Mouse (Mus musculus): ENCODE data around the gene Prr19.

Prr19 gene

DNA sequence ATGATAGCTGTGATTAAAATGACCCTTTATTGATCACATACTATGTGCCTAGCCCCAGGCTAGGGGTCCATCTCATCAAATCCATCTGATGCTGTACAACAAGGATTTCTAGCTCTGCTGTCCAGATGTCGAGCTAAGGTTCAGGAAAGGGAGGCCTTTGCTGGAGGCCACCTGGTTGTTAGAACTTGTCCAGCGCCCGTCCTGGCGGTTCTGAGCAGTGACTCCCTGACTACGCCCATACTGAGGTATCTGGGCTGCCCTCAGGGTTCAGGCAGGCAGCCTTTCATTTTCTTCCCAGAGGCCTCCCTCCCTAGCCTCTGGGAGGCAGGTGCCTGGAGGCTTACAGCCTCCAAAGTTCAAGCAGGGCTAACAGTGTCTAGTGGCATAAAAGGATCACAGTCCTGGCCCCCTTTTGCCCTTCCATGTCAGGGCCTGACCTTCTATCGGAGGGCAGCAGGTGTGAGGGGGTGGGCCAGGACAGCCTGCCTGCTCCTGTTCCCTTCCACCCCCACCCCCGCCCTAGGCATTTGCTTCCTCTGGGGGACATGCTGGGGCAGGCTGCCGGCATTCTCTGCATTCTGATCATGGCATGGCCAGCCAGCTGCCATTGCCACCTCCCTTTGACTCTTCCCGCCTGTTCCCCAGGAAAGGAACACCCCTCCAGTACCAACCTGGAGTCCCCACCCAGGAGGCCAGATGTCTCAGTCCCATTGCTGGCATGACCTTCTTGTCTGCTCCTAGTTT is 25.5 kb upstream of the Prr19 start:
- no peak for DNase-seq

GRCm38 (mm10) chr7:25277405-25277804 is 23.8 kb upstream of the Prr19 start:
- no peak for DNase-seq

GRCm38 (mm10) chr7:25277998-25278340 is 23.2 kb upstream of the Prr19 start:
- no peak for DNase-seq

- peak; percentile 74 to 84 for DNase-seq
These were observed 22.7 kb upstream of the Prr19 start for GRCm38 (mm10) chr7:25278341-25279075.

DNA sequence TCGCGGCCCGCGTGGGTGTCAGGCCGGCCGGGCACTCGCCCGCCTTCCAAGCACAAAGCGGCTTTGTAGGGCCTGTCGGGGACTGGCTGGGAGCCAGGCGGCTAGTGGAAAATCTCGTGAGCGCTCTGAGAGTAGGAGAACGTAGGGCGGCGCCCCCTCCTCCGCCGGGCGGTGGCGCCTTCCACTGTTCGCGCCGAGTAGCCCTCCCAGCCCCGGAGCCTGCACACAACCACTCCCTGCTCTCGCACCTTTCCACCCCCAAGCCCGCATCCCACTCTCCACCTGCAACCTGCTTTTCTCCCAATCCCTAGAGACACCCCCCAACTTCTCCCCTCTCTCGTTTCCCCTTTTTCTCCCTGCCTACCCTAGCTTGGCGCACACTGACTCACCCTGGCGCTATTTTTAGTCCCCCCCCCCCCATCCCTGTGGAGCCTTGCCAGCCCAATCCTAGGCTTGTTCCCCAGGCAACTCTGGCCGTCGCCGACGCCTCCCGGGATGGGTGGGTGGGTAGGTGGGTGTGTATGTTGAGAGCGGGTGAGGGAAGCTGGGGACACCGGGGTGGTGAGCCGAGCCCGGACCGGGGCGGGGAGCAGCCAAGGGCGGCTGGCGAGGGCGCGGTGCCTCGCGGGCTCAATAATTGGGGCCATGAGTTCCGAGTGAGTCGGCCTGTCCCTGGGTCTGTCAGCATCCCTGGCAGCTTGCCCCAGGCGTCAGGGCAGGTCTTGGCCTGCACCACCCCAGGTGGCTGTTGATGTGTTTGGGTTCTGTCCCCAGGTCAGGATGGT is 21.9 kb upstream of the Prr19 start:
- DNase-seq: peak; percentile 80 to 85

DNA sequence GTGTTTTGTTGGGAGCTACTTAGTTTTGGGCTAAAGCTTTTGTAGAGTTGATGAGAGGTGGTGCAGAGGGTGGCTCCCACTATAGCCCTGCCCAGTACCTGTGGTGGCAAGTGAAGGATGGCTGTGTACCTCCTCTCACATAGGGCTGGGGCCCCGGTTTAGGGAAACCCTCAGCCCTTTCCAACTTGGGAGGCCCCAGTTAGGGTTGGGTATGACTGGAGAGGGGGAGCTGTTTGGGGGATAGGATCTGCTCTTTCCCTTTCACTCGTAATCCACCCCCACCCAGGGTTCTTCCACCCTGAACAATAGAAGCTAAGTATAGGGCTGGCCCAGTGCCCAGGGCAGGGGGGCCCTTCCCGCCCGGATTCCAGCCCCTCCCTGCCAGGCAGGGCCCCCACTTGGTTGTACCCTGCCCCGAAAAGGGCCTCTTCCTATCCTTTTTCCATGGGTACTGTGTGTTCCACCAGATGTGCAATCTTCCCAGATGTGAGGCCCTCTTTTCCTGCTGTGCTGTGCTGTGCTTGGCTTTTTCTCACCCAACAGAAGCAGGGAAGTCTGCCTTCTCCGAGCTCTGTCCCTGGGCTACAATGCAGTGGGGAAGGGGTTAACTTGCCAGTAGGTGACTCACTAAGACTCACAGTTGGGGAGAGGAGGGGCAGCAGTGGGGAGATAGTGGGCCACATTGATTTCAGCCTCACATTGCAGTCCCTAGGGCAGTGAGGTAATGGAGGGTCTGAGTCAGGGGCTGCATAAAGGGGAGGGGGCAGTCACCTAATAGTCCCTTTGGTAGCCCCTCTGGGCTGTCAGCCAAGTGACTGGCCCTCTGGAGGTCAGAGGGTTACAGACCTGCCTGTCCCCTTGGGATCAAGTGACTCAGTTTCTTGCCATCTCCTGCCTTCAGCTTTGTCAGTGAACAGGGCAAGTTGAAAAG is 21.1 kb upstream of the Prr19 start:
- no peak for DNase-seq

DNA sequence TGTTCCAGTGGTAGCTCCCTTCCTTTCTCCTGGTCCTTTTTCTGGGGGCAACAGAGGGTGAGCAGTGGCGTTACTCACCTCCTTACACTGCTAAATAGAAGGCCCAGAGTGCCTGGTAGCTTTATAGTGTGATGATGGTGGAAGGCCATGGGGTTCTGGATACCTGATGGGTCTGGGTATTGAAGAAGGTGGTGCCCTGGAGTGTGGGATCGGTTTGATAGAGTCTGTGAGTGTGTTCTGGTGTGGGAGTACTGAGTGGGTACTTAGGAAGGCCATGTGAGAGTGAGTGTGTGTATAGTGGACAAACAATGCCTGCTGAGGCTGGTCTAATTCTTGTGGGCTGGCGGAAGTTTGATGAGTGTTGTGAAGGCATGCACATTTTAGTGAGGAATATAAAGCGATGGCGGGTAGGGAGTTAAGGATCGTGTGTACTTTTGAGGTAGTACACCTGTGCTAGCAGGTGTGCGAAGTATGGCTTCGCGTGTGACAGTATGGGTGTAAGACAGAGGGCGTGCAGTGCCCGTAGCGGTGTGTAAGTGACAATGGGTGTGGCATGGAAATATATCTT is 20.0 kb upstream of the Prr19 start:
- DNase-seq: no peak

DNA sequence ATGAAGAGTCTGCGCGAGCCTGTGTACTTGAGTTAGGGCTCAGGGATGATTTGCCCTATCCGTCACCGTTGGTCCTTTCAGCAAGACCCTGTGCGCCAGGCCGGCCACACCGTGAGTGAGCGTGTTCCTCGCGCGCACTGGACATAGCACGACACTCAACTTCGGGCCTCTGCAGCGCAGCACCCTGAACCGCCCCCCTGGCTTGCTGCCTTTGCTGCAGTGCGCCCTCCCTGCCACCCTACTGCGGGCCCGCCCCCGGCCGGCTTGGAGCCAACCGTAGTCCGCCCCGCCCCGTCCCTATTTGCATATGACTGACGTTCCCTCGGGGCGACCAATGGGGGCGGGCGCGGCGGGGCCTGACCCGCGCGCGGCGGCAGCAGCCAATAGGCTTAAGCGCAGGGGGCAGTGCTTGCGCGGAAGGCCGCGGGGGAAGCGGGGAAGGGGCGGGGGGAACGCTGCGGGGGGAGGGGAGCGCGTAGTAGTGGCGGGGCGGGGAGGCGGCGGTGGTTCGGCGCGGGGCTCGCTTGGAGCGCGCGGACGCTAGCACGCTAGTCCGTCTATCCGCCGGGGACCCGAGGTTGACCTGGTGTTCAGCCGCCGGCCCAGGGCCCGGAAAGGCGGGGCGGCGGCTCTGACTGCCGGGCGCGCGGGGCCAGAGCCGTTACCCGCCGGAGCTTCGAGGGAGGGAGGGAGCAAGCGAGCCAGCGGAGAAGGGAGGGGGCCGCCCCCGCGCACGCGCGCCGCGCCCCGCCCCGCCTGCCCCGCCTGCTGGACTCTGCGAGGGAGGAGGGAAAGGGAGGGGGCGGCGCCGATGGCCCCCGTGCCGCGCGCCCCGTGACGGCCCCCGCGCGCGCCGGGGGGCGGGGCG is 19.2 kb upstream of the Prr19 start:
- DNase-seq: peak; percentile 97

DNA sequence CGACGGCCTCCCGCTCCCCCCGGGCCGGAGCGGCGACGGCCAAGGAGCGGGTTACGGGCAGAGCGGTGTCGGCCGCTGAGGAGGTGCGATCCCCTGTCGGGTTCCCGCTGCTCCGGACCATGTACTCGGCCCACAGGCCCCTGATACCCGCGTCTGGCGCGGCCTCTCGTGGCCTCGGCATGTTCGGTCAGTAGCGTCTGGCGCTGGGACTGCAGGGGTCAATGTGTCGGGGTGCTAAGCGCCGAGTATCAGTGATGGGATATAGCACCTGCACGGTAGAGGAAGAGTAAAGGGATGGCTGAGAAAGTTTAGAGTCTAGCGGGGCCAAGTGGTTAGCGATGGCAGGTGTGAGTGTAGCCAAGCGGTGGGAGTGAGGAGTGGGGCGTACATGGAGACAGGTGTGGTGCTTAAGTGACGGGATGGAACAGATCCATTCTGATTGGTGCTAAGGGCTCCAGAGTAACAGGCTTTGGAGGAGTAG is 18.4 kb upstream of the Prr19 start:
- DNase-seq: no peak

GRCm38 (mm10) chr7:25283637-25284036 is 17.6 kb upstream of the Prr19 start:
- DNase-seq: no peak

DNA sequence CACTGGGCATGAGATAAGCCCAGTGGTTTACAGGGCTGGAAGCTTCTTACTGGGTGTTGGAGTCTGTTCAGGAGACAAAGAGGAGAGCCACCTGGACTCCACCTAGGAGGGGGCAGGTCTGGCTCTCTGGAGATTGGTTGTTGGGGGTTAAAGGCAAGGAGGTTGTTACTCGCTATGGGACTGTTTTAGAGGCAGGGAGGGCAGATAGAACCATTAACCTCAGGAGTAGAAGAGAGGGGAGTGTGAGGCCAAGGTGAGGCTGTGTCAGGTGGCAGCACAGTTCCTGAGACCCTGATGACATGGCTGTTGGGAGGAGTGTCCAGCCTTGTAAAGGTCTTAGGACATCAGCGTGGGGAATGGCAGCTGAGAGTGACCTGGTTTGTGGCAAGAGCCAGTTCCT is 17.0 kb upstream of the Prr19 start:
- DNase-seq: no peak

GRCm38 (mm10) chr7:25284766-25285165 is 16.4 kb upstream of the Prr19 start:
- no peak for DNase-seq

GRCm38 (mm10) chr7:25285511-25286238 is 15.5 kb upstream of the Prr19 start:
- DNase-seq: no peak

- no peak for DNase-seq
These were observed 14.2 kb upstream of the Prr19 start for GRCm38 (mm10) chr7:25286989-25287388.

DNA sequence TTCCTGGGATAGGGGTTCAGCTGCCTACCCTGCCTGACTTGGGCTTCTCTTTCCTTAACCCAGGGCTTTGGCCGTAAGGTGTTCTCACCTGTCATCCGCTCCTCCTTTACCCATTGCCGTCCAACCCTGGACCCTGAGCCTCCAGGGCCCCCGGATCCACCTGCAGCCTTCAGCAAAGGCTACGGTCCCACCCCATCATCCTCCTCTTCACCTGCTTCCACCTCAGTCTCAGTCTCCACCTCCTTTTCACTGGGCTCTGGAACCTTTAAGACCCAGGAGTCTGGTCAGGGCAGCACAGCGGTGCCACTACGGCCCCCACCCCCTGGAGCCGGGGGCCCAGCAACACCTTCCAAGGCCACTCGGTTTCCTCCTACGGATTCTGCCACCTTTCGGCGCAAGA is 13.2 kb upstream of the Prr19 start:
- no peak for DNase-seq

DNA sequence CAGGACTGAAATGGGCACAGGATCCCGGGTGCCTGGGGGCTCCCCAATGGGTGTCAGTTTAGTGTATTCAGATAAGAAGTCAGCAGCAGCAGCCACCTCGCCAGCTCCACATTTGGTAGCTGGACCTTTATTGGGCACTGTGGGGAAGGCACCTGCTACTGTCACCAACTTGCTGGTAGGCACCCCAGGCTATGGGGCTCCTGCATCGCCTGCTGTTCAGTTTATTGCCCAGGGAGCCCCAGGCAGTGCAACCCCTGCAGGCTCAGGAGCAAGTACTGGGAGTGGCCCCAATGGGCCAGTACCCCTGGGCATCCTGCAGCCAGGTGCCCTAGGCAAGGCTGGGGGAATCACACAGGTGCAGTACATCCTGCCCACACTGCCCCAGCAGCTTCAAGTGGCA is 12.5 kb upstream of the Prr19 start:
- DNase-seq: no peak

DNA sequence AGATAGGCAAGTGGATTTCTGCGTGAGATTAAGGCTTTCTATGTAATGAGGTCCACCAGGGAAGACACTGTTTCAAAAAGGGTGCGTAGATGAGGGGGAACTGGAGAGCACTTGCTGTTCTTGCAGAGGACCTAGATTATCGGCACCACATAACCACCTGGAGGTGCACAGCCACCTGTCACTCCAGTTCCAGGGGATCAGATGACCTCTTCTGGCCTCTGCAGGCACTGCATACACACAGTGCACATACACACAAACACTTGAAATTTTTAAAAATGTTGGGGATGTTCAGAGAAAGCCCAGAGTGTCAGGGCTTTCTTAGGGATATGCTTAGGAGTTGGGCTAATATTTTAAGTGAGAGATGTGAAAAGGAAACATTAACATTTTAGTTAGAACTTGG is 11.3 kb upstream of the Prr19 start:
- no peak for DNase-seq

- DNase-seq: no peak
These were observed 10.7 kb upstream of the Prr19 start for GRCm38 (mm10) chr7:25290463-25290862.

DNA sequence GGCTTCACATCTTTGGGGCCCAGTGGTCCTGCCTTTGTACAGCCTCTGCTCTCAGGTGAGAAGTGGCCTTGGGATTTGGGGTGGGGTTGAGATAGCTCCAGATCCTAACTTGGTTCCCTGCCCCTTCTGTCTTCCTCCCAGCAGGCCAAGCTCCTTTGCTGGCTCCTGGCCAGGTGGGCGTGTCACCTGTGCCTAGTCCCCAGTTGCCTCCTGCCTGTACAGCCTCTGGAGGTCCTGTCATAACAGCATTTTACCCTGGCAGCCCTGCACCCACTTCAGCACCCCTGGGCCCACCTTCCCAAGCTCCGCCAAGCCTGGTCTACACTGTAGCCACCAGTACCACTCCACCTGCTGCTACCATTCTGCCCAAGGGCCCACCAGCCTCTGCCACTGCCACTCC is 10.3 kb upstream of the Prr19 start:
- DNase-seq: peak in 1 of 2 experiments; percentile 18

DNA sequence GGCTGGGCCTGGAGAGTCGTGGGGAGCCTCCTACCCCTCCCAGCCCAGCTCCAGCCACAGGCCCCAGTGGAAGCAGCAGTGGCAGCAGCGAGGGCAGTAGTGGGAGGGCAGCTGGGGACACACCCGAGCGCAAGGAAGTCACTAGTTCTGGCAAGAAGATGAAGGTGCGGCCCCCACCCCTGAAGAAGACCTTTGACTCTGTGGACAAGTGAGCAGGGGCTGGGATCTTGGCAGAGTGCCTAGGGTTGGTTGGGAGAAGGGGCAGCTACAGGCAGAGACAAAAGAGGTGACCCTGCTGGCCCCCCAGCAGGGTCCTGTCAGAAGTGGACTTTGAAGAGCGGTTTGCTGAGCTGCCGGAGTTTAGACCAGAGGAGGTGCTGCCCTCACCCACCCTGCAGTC is 9.1 kb upstream of the Prr19 start:
- no peak for DNase-seq

Data from spleen, adult 18-20 months (tissue).